Mouse (Mus musculus) ES-Bruce4 (cell line): ENCODE results near the gene Slc43a1.

ENCODE experiments used
- CTCF ChIP-seq: IDR thresholded peaks from one replicate; pipeline ENCODE4 v1.8.1; 2011; ENCODE audit warnings: low read depth, low read length
- POLR2A ChIP-seq: IDR thresholded peaks from one replicate; pipeline ENCODE4 v1.8.1; 2011; ENCODE audit warnings: low read length; ENCODE audit not compliant: insufficient read depth

DNA sequence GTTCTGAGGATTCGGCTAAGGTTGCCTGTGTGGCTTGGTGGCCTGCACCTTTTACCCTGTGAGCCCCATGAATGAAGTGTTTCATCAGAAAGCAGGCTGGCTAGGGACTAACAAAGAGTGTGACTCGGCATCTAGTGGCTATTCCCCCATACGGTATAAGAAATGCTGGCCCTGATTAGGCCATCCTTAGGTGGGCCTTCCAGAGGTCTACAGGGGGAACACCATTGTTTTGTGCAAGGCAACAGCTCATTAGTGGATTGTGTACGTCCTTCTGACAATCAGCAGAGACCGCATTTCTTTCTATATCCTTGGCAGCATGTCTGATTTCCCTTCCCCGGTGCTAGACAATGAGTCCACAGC is 28.1 kb upstream of the Slc43a1 start:
- no peak for TF ChIP-seq CTCF
- no peak for TF ChIP-seq POLR2A
